Mouse (Mus musculus): ENCODE measurements at regions not wholly inside any gene's neighbourhood (a gene's known extent, or its start where the extent isn't known, plus 50 kb on each side); places are given as distances from the start of the nearest gene placed in this dataset.

GRCm38 (mm10) chr4:45713046-45713706 is 85.6 kb upstream of the Aldh1b1 start:
- DNase-seq (ENCODE audit: low spot score): no peak

- DNase-seq (ENCODE audit: low spot score): no peak
Observed at GRCm38 (mm10) chr4:45703997-45704396, 94.8 kb upstream of the Aldh1b1 start.

GRCm38 (mm10) chr4:45699601-45700000 is 99.2 kb upstream of the Aldh1b1 start:
- DNase-seq (ENCODE audit: low spot score): no peak

GRCm38 (mm10) chr4:45695239-45695638 is 103.6 kb upstream of the Aldh1b1 start:
- DNase-seq (ENCODE audit: low spot score): no peak

GRCm38 (mm10) chr4:45689991-45690916 is 108.6 kb upstream of the Aldh1b1 start:
- no peak for DNase-seq (ENCODE audit: low spot score)

- DNase-seq (ENCODE audit: low spot score): no peak
Observed at GRCm38 (mm10) chr4:45689572-45689971, 109.2 kb upstream of the Aldh1b1 start.

- no peak for DNase-seq (ENCODE audit: low spot score)
Observed at GRCm38 (mm10) chr4:45688233-45688632, 110.6 kb upstream of the Aldh1b1 start.

GRCm38 (mm10) chr4:45685031-45685430 is 113.8 kb upstream of the Aldh1b1 start:
- DNase-seq (ENCODE audit: low spot score): no peak

- peak; percentile 34 for DNase-seq (ENCODE audit: low spot score)
Observed at GRCm38 (mm10) chr4:45683205-45683604, 115.6 kb upstream of the Aldh1b1 start.

GRCm38 (mm10) chr4:45682746-45683145 is 116.1 kb upstream of the Aldh1b1 start:
- no peak for DNase-seq (ENCODE audit: low spot score)

- DNase-seq (ENCODE audit: low spot score): no peak
Observed at GRCm38 (mm10) chr4:45676137-45676536, 122.7 kb upstream of the Aldh1b1 start.

GRCm38 (mm10) chr4:45674291-45674690 is 124.5 kb upstream of the Aldh1b1 start:
- DNase-seq (ENCODE audit: low spot score): no peak

- no peak for DNase-seq (ENCODE audit: low spot score)
Observed at GRCm38 (mm10) chr4:45673081-45673819, 125.6 kb upstream of the Aldh1b1 start.

- DNase-seq (ENCODE audit: low spot score): no peak
Observed at GRCm38 (mm10) chr4:45672262-45673076, 126.4 kb upstream of the Aldh1b1 start.

- no peak for DNase-seq (ENCODE audit: low spot score)
Observed at GRCm38 (mm10) chr4:45664372-45664771, 132.1 kb upstream of the Shb start.

GRCm38 (mm10) chr4:45657350-45657978 is 125.2 kb upstream of the Shb start:
- no peak for DNase-seq (ENCODE audit: low spot score)

- DNase-seq (ENCODE audit: low spot score): no peak
Observed at GRCm38 (mm10) chr4:45655780-45656179, 123.5 kb upstream of the Shb start.

- DNase-seq (ENCODE audit: low spot score): no peak
Observed at GRCm38 (mm10) chr4:45654804-45655155, 122.5 kb upstream of the Shb start.

GRCm38 (mm10) chr4:45654019-45654803 is 121.9 kb upstream of the Shb start:
- no peak for DNase-seq (ENCODE audit: low spot score)

- no peak for DNase-seq (ENCODE audit: low spot score)
Observed at GRCm38 (mm10) chr4:45648884-45649577, 116.8 kb upstream of the Shb start.
